ENCODE assay signal across 24 mouse cellular contexts in the genomic region with DNA sequence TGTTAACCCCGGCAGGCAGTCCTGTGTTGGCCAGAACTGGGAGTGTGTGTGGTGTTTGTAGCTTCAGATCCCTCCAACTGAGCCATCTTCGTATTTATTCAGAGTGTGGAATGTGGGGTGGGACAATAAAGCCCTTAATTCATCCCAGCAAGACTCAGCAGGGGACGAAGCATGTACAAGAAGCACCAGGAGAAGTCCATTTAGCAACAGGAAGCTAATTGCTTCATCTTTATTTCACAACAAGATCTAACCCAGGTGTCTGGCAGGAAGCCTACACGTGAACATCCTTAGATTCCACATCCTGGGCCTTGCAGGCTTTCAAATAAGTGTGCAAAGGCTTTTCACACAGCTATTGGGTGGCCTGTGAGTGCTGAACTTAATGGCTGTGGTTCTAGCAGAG. TPM values are rescaled to one million over a fixed set of nuclear protein-coding genes. Genes with fewer than 3 reads are reported as not detected.
DNase-seq lines count a peak whose midpoint lies in the region; ATAC-seq and TF ChIP-seq lines count a peak whose summit lies in the region.
"Had no signal": no experiment of that assay in that cellular context is flagged by ENCODE, and none has a peak within 500 bp of the region (broad histone marks: within the 10 kb centered on the region; RNA-seq: fewer than 3 reads in every experiment).

No protein-coding gene starts in this region.

- H3K4me1 ChIP-seq in limb, embryonic 14.5 days (ENCODE audit: control insufficient read depth, insufficient read depth, low read length): no peaks in the 10 kb centered on the region
- H3K4me1 ChIP-seq: heart, embryonic 15.5 days; hindbrain, embryonic 15.5 days; intestine, embryonic 15.5 days; limb, embryonic 15.5 days had no signal

- peak; percentile 12 for DNase-seq in layer of hippocampus, adult 9-11 months
- DNase-seq in layer of hippocampus, postnatal 14 days (ENCODE audit: low spot score in 2 of 2): no peak
- DNase-seq in R1 (ENCODE audit: low read depth, low spot score): peak; percentile 89
- DNase-seq in brain, embryonic 14.5 days (ENCODE audit: low read depth): peak; percentile 26
- DNase-seq in limb, embryonic 14.5 days (ENCODE audit: low spot score): peak; percentile 5
- DNase-seq in urinary bladder, postnatal 4 days (ENCODE audit: low spot score in 2 of 2): no peak
- DNase-seq in c-Kit-positive CD71-positive TER-119-positive erythroid progenitor cells, embryonic 14.5 days (ENCODE audit: low spot score): no peak
- no peak for DNase-seq in right cerebral cortex, adult 18-20 months
- DNase-seq: adrenal gland, postnatal 25 days; cerebellum, adult 18-20 months; cerebellum, postnatal 14 days; gastrocnemius, postnatal 36 days; heart, postnatal 4 days; kidney, adult 9 months; right cerebral cortex, postnatal 4 days had no signal

- no peak overlapping the region for H3K4me3 ChIP-seq in limb, embryonic 14.5 days (replicated peaks; ENCODE audit: low read length)
- H3K4me3 ChIP-seq: forebrain, embryonic 12.5 days; heart, embryonic 15.5 days; hindbrain, embryonic 15.5 days; intestine, embryonic 15.5 days; limb, embryonic 15.5 days had no signal

- H3K9me3 ChIP-seq in limb, embryonic 14.5 days (ENCODE audit: control insufficient read depth, low read length): no peaks in the 10 kb centered on the region
- H3K9me3 ChIP-seq: forebrain, embryonic 12.5 days; heart, embryonic 15.5 days; hindbrain, embryonic 15.5 days; intestine, embryonic 15.5 days; limb, embryonic 15.5 days had no signal

- H3K9ac ChIP-seq in limb, embryonic 14.5 days (ENCODE audit: low read depth, low read length, severe bottlenecking): no peak overlapping the region
- H3K9ac ChIP-seq: forebrain, embryonic 12.5 days; heart, embryonic 15.5 days; hindbrain, embryonic 15.5 days; intestine, embryonic 15.5 days; limb, embryonic 15.5 days; liver, embryonic 14.5 days; lung, embryonic 14.5 days had no signal

- H3K4me2 ChIP-seq in limb, embryonic 14.5 days (replicated peaks; ENCODE audit: low read depth, low read length, severe bottlenecking): no peak overlapping the region
- H3K4me2 ChIP-seq: forebrain, embryonic 12.5 days; heart, embryonic 15.5 days; hindbrain, embryonic 15.5 days; intestine, embryonic 15.5 days; limb, embryonic 15.5 days; lung, embryonic 14.5 days had no signal

- WGBS in limb, embryonic 14.5 days: 34% methylated on average over 4 of the region's 4 CpGs

- peak; percentile 37; the same call in 1 of the 2 replicates for ATAC-seq in limb, embryonic 14.5 days (ENCODE audit: low FRiP score, low read depth)
- ATAC-seq: intestine, embryonic 15.5 days; midbrain, embryonic 16.5 days had no signal

- H3K27ac ChIP-seq in limb, embryonic 14.5 days (replicated peaks; ENCODE audit: low read depth, low read length): no peak overlapping the region
- H3K27ac ChIP-seq: forebrain, embryonic 12.5 days; heart, embryonic 15.5 days; hindbrain, embryonic 15.5 days; intestine, embryonic 15.5 days; limb, embryonic 15.5 days; liver, embryonic 14.5 days had no signal

- TF ChIP-seq POLR2A in brain, embryonic 14.5 days (IDR thresholded peaks at IDR 0.05; ENCODE audit: borderline replicate concordance, extremely low read depth, insufficient read depth, insufficient read length, poor library complexity, severe bottlenecking): no peak
- no peak for TF ChIP-seq POLR2A in limb, embryonic 14.5 days (IDR thresholded peaks at IDR 0.05; ENCODE audit: borderline replicate concordance, extremely low read depth, insufficient read depth, insufficient read length)

- no peak for TF ChIP-seq CTCF in brain, embryonic 14.5 days (IDR thresholded peaks at IDR 0.05; ENCODE audit: borderline replicate concordance, extremely low read depth, insufficient read depth, insufficient read length)

- H3K36me3 ChIP-seq in limb, embryonic 14.5 days (ENCODE audit: control insufficient read depth, insufficient read depth, low read length): no peaks in the 10 kb centered on the region
- H3K36me3 ChIP-seq: forebrain, embryonic 12.5 days; heart, embryonic 15.5 days; hindbrain, embryonic 15.5 days; intestine, embryonic 15.5 days; limb, embryonic 15.5 days had no signal

- H3K27me3 ChIP-seq in limb, embryonic 14.5 days (ENCODE audit: control insufficient read depth, insufficient read depth, low read length): no peaks in the 10 kb centered on the region
- H3K27me3 ChIP-seq: forebrain, embryonic 12.5 days; heart, embryonic 15.5 days; hindbrain, embryonic 15.5 days; intestine, embryonic 15.5 days; limb, embryonic 15.5 days had no signal

RNA-seq across cellular contexts. Expression of a gene that starts 38.3 kb away (rescaled TPM):
- 10 to 100 TPM; 46.7 to 79.9 TPM for total RNA-seq in layer of hippocampus, postnatal 14 days (2021)
- 13.5 and 27.7 TPM in 2 replicates for polyA plus RNA-seq in brain, embryonic 14.5 days (2012; rRNA removed)
- 3.7 and 4.5 TPM in 2 replicates for polyA plus RNA-seq in limb, embryonic 14.5 days (2012; rRNA removed)
- 4.1 and 7.6 TPM in 2 replicates for polyA plus RNA-seq in limb, embryonic 14.5 days (2014; fragmentation: Nextera tagmentation; extraction: Ambion mirVana)
- total RNA-seq: megakaryocyte-erythroid progenitor cell, adult 5-6 weeks had no signal

Comparison
In these comparisons a context has a peak if more than half of its experiments do, and no peak if none do; other contexts are left out.
1. DNase-seq: peak in layer of hippocampus, adult 9-11 months (single experiment), R1 (single experiment), brain, embryonic 14.5 days (single experiment) and limb, embryonic 14.5 days (single experiment); none in layer of hippocampus, postnatal 14 days (0 of 2), urinary bladder, postnatal 4 days (0 of 2), c-Kit-positive CD71-positive TER-119-positive erythroid progenitor cells, embryonic 14.5 days (single experiment) and right cerebral cortex, adult 18-20 months (single experiment).